Mouse (Mus musculus) embryonic facial prominence, embryonic 11.5 days (tissue): ENCODE results near the gene Myh10. TPM values are rescaled to one million over a fixed set of nuclear protein-coding genes. Genes with fewer than 3 reads are reported as not detected.

ENCODE experiments used
- ATAC-seq: fragments of 200-750 bp; cut with Nextera tagmentation; replicated peaks from 2 replicates; pipeline ENCODE4 v1.8.0; 2017; ENCODE audit warnings: low read depth; ENCODE audit not compliant: insufficient number of reproducible peaks, low FRiP score, low TSS enrichment
- DNase-seq: peaks from one replicate; pipeline ENCODE4 v3.0.0-alpha.2; 2015; ENCODE audit warnings: low spot score
- H3K27ac ChIP-seq: fragments of 300-500 bp; sonication (generic); replicated peaks from 2 replicates; pipeline ENCODE4 v1.5.1; 2014; ENCODE audit warnings: mild to moderate bottlenecking, low read depth, low read length, control low read depth
- H3K27me3 ChIP-seq: fragments of 300-500 bp; sonication (generic); 2 replicates; pipeline ENCODE4 v1.6.1; 2014; ENCODE audit warnings: mild to moderate bottlenecking, low read length, moderate library complexity, mixed read lengths; ENCODE audit not compliant: control insufficient read depth, insufficient read depth
- H3K36me3 ChIP-seq: fragments of 300-500 bp; sonication (generic); replicated peaks from 2 replicates; pipeline ENCODE4 v1.6.1; 2014; ENCODE audit warnings: low read depth, mild to moderate bottlenecking, low read length, moderate library complexity, mixed read lengths; ENCODE audit not compliant: control insufficient read depth, insufficient read depth
- H3K4me1 ChIP-seq: fragments of 300-500 bp; sonication (generic); 2 replicates; pipeline ENCODE4 v1.6.1; 2014; ENCODE audit warnings: low read length, mixed read lengths; ENCODE audit not compliant: control insufficient read depth, insufficient read depth
- H3K4me2 ChIP-seq: fragments of 300-500 bp; sonication (generic); 2 replicates; pipeline ENCODE4 v1.6.1; 2014; ENCODE audit warnings: low read depth, mild to moderate bottlenecking, control low read depth, low read length, moderate library complexity
- H3K4me3 ChIP-seq: fragments of 300-500 bp; sonication (generic); 2 replicates; pipeline ENCODE4 v1.5.1; 2014; ENCODE audit warnings: low read depth, low read length, control low read depth
- H3K9ac ChIP-seq: fragments of 300-500 bp; sonication (generic); replicated peaks from 2 replicates; pipeline ENCODE4 v1.6.1; 2014; ENCODE audit warnings: mild to moderate bottlenecking, control low read depth, low read length
- H3K9me3 ChIP-seq: fragments of 300-500 bp; sonication (generic); replicated peaks from 2 replicates; pipeline ENCODE4 v1.6.1; 2016; ENCODE audit warnings: mild to moderate bottlenecking, low read length, inconsistent platforms, mixed read lengths; ENCODE audit not compliant: control insufficient read depth
- WGBS: fragments of 180-500 bp; shearing (Covaris S2); extraction: QIAGEN DNeasy Blood & Tissue Kit; methylation state at CpG from one replicate; pipeline ENCODE4 v1.1.7; 2014; 5-methylcytosine and 5-hydroxymethylcytosine counted together
- polyA plus RNA-seq: library from polyadenylated mRNA; unstranded; fragments of >200 nt; fragmentation: Nextera tagmentation; extraction: Ambion mirVana; gene quantifications from 2 replicates; pipeline ENCODE4 v1.2.1, GENCODE M21; 2014

The Myh10 gene
- polyA plus RNA-seq, 1 experiment from 2014 or later, result 146 TPM

- ATAC-seq, result no peak
These were observed 9.1 kb upstream of the Myh10 start for GRCm38 (mm10) chr11:68682136-68682806.

GRCm38 (mm10) chr11:68686001-68686400, 5.4 kb upstream of the Myh10 start:
- no peaks in the 10 kb centered on the region for H3K36me3 ChIP-seq
- H3K4me1 ChIP-seq, result no peaks in the 10 kb centered on the region
- no peak overlapping the region for H3K4me3 ChIP-seq
- H3K27ac ChIP-seq, result no peak overlapping the region
- ATAC-seq (no peak), DNase-seq (no peak)
- no peaks in the 10 kb centered on the region for H3K9me3 ChIP-seq
- H3K27me3 ChIP-seq, result no peaks in the 10 kb centered on the region
- H3K4me2 ChIP-seq, result no peak overlapping the region
- no peak overlapping the region for H3K9ac ChIP-seq
- 88% methylated on average over 5 of the region's 5 CpGs for WGBS

More at GRCm38 (mm10) chr11:68682136-68682806, 9.1 kb upstream of the Myh10 start:
- 85% methylated on average over 8 of the region's 8 CpGs for WGBS
- no peaks in the 10 kb centered on the region for H3K4me1 ChIP-seq
- H3K9ac ChIP-seq, result no peak overlapping the region
- DNase-seq, result no peak
- H3K36me3 ChIP-seq, result no peaks in the 10 kb centered on the region
- H3K4me3 ChIP-seq, result no peak overlapping the region
- H3K9me3 ChIP-seq, result no peaks in the 10 kb centered on the region
- H3K27me3 ChIP-seq, result no peaks in the 10 kb centered on the region
- no peak overlapping the region for H3K4me2 ChIP-seq
- H3K27ac ChIP-seq, result no peak overlapping the region

GRCm38 (mm10) chr11:68689304-68689703, 2.1 kb upstream of the Myh10 start:
- H3K4me2 ChIP-seq, result no peak overlapping the region
- no peaks in the 10 kb centered on the region for H3K27me3 ChIP-seq
- 33% methylated on average over 1 of the region's 1 CpGs for WGBS
- H3K36me3 ChIP-seq, result no peaks in the 10 kb centered on the region
- H3K9me3 ChIP-seq, result no peaks in the 10 kb centered on the region
- H3K9ac ChIP-seq, result no peak overlapping the region
- H3K4me1 ChIP-seq, result no peaks in the 10 kb centered on the region; the same call in 1 of the 2 replicates
- no peak overlapping the region for H3K4me3 ChIP-seq
- H3K27ac ChIP-seq, result no peak overlapping the region
- DNase-seq (no peak), ATAC-seq (no peak)

GRCm38 (mm10) chr11:68690465-68690864, 894 bp upstream of the Myh10 start:
- H3K27me3 ChIP-seq, result no peaks in the 10 kb centered on the region
- 68% methylated on average over 5 of the region's 5 CpGs for WGBS
- no peaks in the 10 kb centered on the region for H3K9me3 ChIP-seq
- H3K9ac ChIP-seq, result no peak overlapping the region
- no peaks in the 10 kb centered on the region; the same call in 1 of the 2 replicates for H3K4me1 ChIP-seq
- H3K27ac ChIP-seq, result no peak overlapping the region
- ATAC-seq (no peak), DNase-seq (no peak)
- H3K4me3 ChIP-seq, result no peak overlapping the region
- no peak overlapping the region for H3K4me2 ChIP-seq
- no peaks in the 10 kb centered on the region for H3K36me3 ChIP-seq

GRCm38 (mm10) chr11:68692010-68692692, 792 bp downstream of the Myh10 start:
- ATAC-seq (peak; percentile 36; the same call in 1 of the 2 replicates), DNase-seq (peak; percentile 40)
- Histone ChIP-seq H3K36me3 (no peaks in the 10 kb centered on the region), H3K4me2 (peak overlapping the region; percentile 56), H3K4me3 (peak overlapping the region; percentile 95), H3K27me3 (no peaks in the 10 kb centered on the region), H3K9ac (peak overlapping the region; percentile 99), H3K9me3 (no peaks in the 10 kb centered on the region), H3K4me1 (no peaks in the 10 kb centered on the region; the same call in 1 of the 2 replicates), H3K27ac (peak overlapping the region; percentile 87)
- WGBS, result under 1% methylated on average over 34 of the region's 34 CpGs

- no peaks in the 10 kb centered on the region for H3K27me3 ChIP-seq
- no peaks in the 10 kb centered on the region; the same call in 1 of the 2 replicates for H3K36me3 ChIP-seq
- no peaks in the 10 kb centered on the region; the same call in 1 of the 2 replicates for H3K4me1 ChIP-seq
- under 1% methylated on average over 43 of the region's 43 CpGs for WGBS
- DNase-seq, result peak; percentile 61
- H3K4me2 ChIP-seq, result peak overlapping the region; percentile 56
- peak overlapping the region; percentile 99 for H3K9ac ChIP-seq
- no peaks in the 10 kb centered on the region for H3K9me3 ChIP-seq
- no peak for ATAC-seq
- peak overlapping the region; percentile 95 for H3K4me3 ChIP-seq
- peak overlapping the region; percentile 87 for H3K27ac ChIP-seq
These were observed 1.5 kb downstream of the Myh10 start for GRCm38 (mm10) chr11:68692693-68693446.

- WGBS, result 24% methylated on average over 10 of the region's 10 CpGs
- no peak overlapping the region for H3K27ac ChIP-seq
These were observed 2.2 kb downstream of the Myh10 start for GRCm38 (mm10) chr11:68693447-68694040.

More at GRCm38 (mm10) chr11:68693447-68694040, 2.2 kb downstream of the Myh10 start:
- H3K4me3 ChIP-seq, result peak overlapping the region; percentile 95
- H3K9ac ChIP-seq, result peak overlapping the region; percentile 99
- DNase-seq (peak; percentile 19), ATAC-seq (no peak)
- no peaks in the 10 kb centered on the region for H3K27me3 ChIP-seq
- no peaks in the 10 kb centered on the region for H3K9me3 ChIP-seq
- no peaks in the 10 kb centered on the region; the same call in 1 of the 2 replicates for H3K36me3 ChIP-seq
- no peaks in the 10 kb centered on the region; the same call in 1 of the 2 replicates for H3K4me1 ChIP-seq
- peak overlapping the region; percentile 58 for H3K4me2 ChIP-seq
